Mouse (Mus musculus) erythroblast, adult 5-6 weeks (primary cell): Measurements from ENCODE around the gene Gabra6. TPM values are rescaled to one million over a fixed set of nuclear protein-coding genes. Genes with fewer than 3 reads are reported as not detected.

ENCODE experiments used
- ATAC-seq: replicated peaks from 2 replicates; pipeline ENCODE4 v1.8.0; 2016; ENCODE audit warnings: moderate number of reproducible peaks, mild to moderate bottlenecking, moderate TSS enrichment, inconsistent platforms; ENCODE audit not compliant: poor library complexity, low FRiP score, severe bottlenecking
- total RNA-seq, 2 experiments: library from RNA; stranded (forward) in 1 of 2; stranded (reverse) in 1 of 2; fragments of 150-400 nt in 1 of 2; fragments of 200-764, 138-1000 nt in 1 of 2; gene quantifications; 2 replicates each; pipeline versions ENCODE4 v1.2.3 to v1.2.4; 2015 to 2017; ENCODE audit warnings: low replicate concordance in 2 of 2

Gene Gabra6
- total RNA-seq (2015; ENCODE audit: low replicate concordance) (not detected in 2 replicates), total RNA-seq (2017; ENCODE audit: low replicate concordance) (not detected in 2 replicates)

GRCm38 (mm10) chr11:42320882-42321281 lies at the start of gene Gabra6:
Gene Gabra6 (minus strand): TSS chr11:42321072.
- no peak for ATAC-seq

DNA sequence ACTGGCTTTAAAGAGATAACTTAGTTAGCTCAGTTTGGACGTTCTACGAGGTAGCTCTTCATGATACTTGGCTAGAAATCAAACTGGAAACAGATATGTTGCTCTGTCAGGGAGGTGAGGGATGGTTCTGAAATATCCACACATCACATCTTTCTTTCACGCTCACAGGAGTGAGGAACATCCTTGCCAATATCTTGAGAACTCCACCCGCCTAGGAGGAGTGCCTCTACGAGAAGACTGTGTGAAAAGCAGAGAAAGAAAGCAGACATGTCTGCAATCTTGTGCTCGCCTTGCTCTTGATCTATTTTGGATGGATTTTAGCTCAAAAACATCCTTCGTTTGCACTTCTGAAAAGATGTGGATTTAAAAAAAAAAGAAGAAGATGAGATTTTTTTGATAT lies 44.7 kb upstream of the Gabra6 start:
- ATAC-seq = no peak

- no peak for ATAC-seq
Observed at GRCm38 (mm10) chr11:42332121-42332520, 11.2 kb upstream of the Gabra6 start.

- no peak for ATAC-seq
Observed at GRCm38 (mm10) chr11:42326262-42326661, 5.4 kb upstream of the Gabra6 start.

GRCm38 (mm10) chr11:42321560-42321959 lies 688 bp upstream of the Gabra6 start:
- ATAC-seq = no peak

DNA sequence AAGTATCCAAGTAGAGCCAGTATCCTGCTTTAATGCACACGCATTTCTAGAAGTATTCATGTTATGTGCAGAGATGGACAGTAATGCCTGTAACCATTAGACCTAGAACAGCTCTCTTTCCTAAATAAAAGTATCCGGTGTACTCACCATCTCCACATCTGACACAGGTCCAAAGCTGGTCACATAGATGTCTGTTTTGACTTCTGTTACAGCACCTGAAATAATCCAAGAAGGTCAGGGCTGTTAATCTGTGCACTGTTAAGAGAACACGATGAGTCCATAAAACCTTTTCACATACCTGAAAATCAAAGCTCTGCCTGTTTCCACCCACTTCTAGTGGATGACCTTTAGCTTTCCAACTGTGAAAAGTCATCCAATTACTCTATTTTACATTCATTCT lies 1.4 kb downstream of the Gabra6 start:
- ATAC-seq = no peak

DNA sequence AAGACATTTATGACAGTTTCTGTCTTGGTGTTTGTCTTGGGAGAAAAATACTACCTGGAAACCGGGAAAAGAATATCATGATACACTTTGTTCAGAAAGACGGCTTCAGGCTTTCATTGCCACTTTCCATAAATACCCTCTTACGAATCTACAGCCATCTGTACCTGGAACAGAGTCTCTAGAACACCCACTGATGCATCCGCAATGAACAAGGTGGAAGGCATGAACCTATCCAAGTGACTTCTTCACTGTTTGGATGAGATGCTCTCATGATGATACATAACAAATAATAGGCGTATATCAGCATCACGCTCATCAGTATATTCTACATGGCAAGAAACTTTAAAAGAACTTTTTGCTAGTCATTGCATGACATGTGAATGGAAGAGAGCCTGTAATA lies 1.8 kb downstream of the Gabra6 start:
- no peak for ATAC-seq

DNA sequence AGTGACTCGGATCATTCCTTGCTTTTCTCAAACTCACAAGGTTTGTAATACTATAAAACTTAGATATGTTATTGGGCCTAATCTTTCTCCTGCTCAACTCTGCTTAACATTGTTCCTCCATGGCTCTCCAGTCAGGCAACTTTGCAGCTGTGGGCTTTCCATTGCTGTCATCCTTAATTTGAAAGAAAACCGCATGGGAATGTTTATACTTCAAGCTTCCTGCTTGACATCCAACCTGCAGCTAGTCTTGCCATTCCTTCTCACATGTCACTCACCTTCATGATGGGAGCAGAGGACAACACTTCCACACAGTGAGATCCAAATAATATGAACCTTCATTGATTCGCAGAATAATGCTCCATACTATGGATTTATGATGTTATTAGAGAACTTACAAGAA lies 2.9 kb downstream of the Gabra6 start:
- no peak for ATAC-seq

DNA sequence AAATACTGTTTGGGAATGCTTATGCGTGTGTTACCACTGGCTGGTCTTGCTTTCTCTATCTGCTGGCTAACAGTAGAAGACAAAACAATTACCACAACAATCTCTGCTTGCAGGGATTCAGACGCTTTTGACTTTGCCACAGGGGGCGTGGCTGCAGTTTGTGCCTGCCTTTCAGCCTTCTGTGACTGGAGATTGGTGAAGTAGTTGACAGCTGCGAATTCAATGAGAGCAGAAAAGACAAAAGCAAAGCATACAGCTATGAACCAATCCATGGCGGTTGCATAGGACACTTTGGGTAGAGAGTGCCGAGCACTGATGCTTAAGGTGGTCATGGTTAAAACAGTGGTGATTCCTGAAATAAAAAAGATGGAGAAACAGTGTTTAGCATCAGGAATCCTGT lies 6.0 kb downstream of the Gabra6 start:
- no peak for ATAC-seq

DNA sequence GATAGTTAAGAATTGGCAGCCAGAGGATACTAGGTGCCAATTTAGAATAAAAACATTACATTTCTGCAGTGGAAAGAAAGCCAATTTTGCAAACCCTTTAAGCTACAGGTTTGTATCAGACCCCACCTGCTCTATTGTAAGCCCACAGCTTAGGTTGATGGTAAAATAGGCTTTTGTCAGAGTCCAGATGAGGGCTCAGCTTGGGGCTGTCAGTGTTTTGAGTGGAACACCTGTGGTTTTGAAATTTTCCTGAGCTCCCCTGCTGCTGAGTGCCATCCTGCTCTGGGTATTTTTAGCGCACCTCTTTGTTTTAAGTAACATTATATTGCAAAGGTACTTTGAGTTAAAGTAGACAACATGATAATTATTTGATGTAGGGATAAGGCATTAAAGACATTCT lies 10.0 kb downstream of the Gabra6 start:
- no peak for ATAC-seq

DNA sequence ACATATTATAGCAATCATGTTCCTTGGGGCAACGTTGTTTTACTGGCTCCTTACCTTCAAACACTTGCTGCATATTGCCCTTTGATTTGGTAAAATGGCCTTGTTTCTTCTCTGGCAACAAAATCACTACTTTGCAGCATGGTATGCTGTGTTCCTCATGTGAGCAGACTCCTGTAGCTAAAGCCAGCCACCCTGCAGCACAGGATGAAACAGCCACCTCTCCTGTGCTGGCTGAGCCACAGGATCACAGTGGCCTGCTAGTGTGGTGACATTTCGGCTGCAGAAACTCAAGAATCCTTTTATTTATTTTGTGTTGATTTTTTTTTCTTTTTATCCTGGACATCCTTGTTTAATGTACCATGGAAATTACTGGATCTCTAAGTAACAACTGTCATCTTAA lies 11.8 kb downstream of the Gabra6 start:
- ATAC-seq = no peak

DNA sequence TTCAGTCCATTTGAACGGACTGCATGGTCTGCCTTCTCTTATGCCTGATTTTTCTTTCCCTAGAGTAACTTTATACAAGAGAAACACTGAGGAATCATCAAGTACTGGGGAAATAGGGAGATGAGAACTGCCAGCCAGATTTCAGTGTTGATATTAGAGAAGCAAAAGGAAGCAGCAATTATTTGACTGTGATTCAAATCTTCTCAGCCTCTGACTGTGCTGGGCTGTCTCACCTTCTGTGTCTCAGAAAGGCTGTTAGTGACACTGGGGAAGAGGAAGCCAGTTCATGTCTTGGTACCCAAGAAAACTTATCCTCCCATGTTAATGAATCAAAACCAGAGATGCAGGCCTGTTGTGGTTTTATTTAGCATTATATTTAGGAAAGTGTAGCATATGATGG lies 14.8 kb downstream of the Gabra6 start:
- ATAC-seq = no peak

DNA sequence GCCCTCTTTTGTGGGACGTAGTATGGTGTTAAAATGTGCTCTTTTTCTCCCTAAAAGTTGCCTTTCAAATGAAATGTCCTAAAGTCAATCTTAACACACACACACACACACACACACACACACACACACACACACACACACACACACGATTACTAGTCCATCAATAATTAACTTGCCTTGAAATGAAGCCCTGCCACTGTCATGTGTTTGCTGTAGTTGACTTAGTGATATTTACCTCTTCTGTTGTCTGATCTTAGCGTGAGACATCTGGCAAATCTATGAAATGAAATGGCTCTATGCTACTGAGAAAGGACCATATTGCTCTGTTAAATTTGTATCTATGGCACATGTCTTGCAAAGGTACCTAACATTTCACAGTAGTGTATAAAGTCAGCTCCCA lies 61.9 kb downstream of the Gabra6 start:
- no peak for ATAC-seq

Other genes starting within 250 kb of the Gabra6 start
- not detected in 2 replicates for gene Gabra1, start 138.1 kb downstream of the Gabra6 start, total RNA-seq (2015; ENCODE audit: low replicate concordance)
- gene Gabra1, start 138.1 kb downstream of the Gabra6 start, total RNA-seq (2017; ENCODE audit: low replicate concordance) = not detected in 2 replicates
- gene Gabrb2, start 98.7 kb upstream of the Gabra6 start, total RNA-seq (2015; ENCODE audit: low replicate concordance) = not detected in 2 replicates
- gene Gabrb2, start 98.7 kb upstream of the Gabra6 start, total RNA-seq (2017; ENCODE audit: low replicate concordance) = 0.56 TPM in 1 of 2 replicates, not detected in the other